Mouse (Mus musculus): ENCODE results near the gene Ube2r2.
A peak's percentile ranks its signal among the peaks of the same experiment; 100 is the strongest.

Gene Ube2r2

GRCm38 (mm10) chr4:41118706-41119292, 16.7 kb upstream of the Ube2r2 start:
- peak; percentile 63 for DNase-seq (ENCODE audit: extremely low spot score, low spot score)

- peak; percentile 94 for DNase-seq (ENCODE audit: extremely low spot score, low spot score)
These were observed 11.2 kb upstream of the Ube2r2 start, which contains the start of gene Nol6 for GRCm38 (mm10) chr4:41124180-41124951. Nol6 (minus strand) TSS chr4:41124455.

- peak; percentile 32 for DNase-seq (ENCODE audit: extremely low spot score, low spot score)
These were observed 6.1 kb upstream of the Ube2r2 start for GRCm38 (mm10) chr4:41129406-41129805.

GRCm38 (mm10) chr4:41129836-41130235, 5.7 kb upstream of the Ube2r2 start:
- no peak for DNase-seq (ENCODE audit: extremely low spot score, low spot score)

GRCm38 (mm10) chr4:41132471-41132870, 3.1 kb upstream of the Ube2r2 start:
- DNase-seq (ENCODE audit: extremely low spot score, low spot score) = no peak

GRCm38 (mm10) chr4:41133529-41134291, 1.8 kb upstream of the Ube2r2 start:
- no peak for DNase-seq (ENCODE audit: extremely low spot score, low spot score)

- peak; percentile 87 for DNase-seq (ENCODE audit: extremely low spot score, low spot score)
These were observed 420 bp upstream of the Ube2r2 start for GRCm38 (mm10) chr4:41134935-41135710.

GRCm38 (mm10) chr4:41136454-41136805, 887 bp downstream of the Ube2r2 start:
- DNase-seq (ENCODE audit: extremely low spot score, low spot score) = no peak

- DNase-seq (ENCODE audit: extremely low spot score, low spot score) = no peak
These were observed 1.3 kb downstream of the Ube2r2 start for GRCm38 (mm10) chr4:41136811-41137210.

- no peak for DNase-seq (ENCODE audit: extremely low spot score, low spot score)
These were observed 4.8 kb downstream of the Ube2r2 start for GRCm38 (mm10) chr4:41140174-41140875.

GRCm38 (mm10) chr4:41142601-41143000, 7.1 kb downstream of the Ube2r2 start:
- DNase-seq (ENCODE audit: extremely low spot score, low spot score) = no peak

GRCm38 (mm10) chr4:41149891-41150290, 14.3 kb downstream of the Ube2r2 start:
- DNase-seq (ENCODE audit: extremely low spot score, low spot score) = no peak

GRCm38 (mm10) chr4:41151186-41151585, 15.6 kb downstream of the Ube2r2 start:
- no peak for DNase-seq (ENCODE audit: extremely low spot score, low spot score)

- DNase-seq (ENCODE audit: extremely low spot score, low spot score) = no peak
These were observed 17.6 kb downstream of the Ube2r2 start for GRCm38 (mm10) chr4:41153146-41153545.

- no peak for DNase-seq (ENCODE audit: extremely low spot score, low spot score)
These were observed 21.4 kb downstream of the Ube2r2 start for GRCm38 (mm10) chr4:41156961-41157360.

- no peak for DNase-seq (ENCODE audit: extremely low spot score, low spot score)
These were observed 22.7 kb downstream of the Ube2r2 start for GRCm38 (mm10) chr4:41158251-41158650.

- no peak for DNase-seq (ENCODE audit: extremely low spot score, low spot score)
These were observed 25.7 kb downstream of the Ube2r2 start for GRCm38 (mm10) chr4:41161232-41161631.

GRCm38 (mm10) chr4:41164974-41165373, 29.4 kb downstream of the Ube2r2 start:
- no peak for DNase-seq (ENCODE audit: extremely low spot score, low spot score)

- peak; percentile 73 for DNase-seq (ENCODE audit: extremely low spot score, low spot score)
These were observed 30.3 kb downstream of the Ube2r2 start for GRCm38 (mm10) chr4:41165693-41166475.

- DNase-seq (ENCODE audit: extremely low spot score, low spot score) = no peak
These were observed 35.4 kb downstream of the Ube2r2 start for GRCm38 (mm10) chr4:41170970-41171369.

All from neural tube, embryonic 10.5 days (tissue).